Mouse (Mus musculus) midbrain, embryonic 16.5 days (tissue): ENCODE measurements at regions not wholly inside any gene's neighbourhood (a gene's known extent, or its start where the extent isn't known, plus 50 kb on each side); places are given as distances from the start of the nearest gene placed in this dataset.
A peak's percentile ranks its signal among the peaks of the same experiment; 100 is the strongest.

Source experiments
- ATAC-seq: fragments of 200-750 bp; cut with Nextera tagmentation; 2 replicates; pipeline ENCODE4 v1.8.0; 2017; ENCODE audit warnings: moderate TSS enrichment
- H3K27ac ChIP-seq: fragments of 300-500 bp; sonication (generic); 2 replicates; pipeline ENCODE4 v1.5.1; 2014; ENCODE audit warnings: mild to moderate bottlenecking, low read length, mixed read lengths
- H3K27me3 ChIP-seq: fragments of 300-500 bp; sonication (generic); 2 replicates; pipeline ENCODE4 v1.6.1; 2014; ENCODE audit warnings: low read depth, low read length, mixed read lengths; ENCODE audit not compliant: control insufficient read depth, insufficient read depth
- H3K36me3 ChIP-seq: fragments of 300-500 bp; sonication (generic); 2 replicates; pipeline ENCODE4 v1.6.1; 2014; ENCODE audit warnings: mild to moderate bottlenecking, low read length, moderate library complexity, mixed read lengths; ENCODE audit not compliant: control insufficient read depth, insufficient read depth
- H3K4me1 ChIP-seq: fragments of 300-500 bp; sonication (generic); 2 replicates; pipeline ENCODE4 v1.6.1; 2014; ENCODE audit warnings: mild to moderate bottlenecking, low read length, mixed read lengths; ENCODE audit not compliant: control insufficient read depth, insufficient read depth
- H3K4me2 ChIP-seq: fragments of 300-500 bp; sonication (generic); 2 replicates; pipeline ENCODE4 v1.6.1; 2014; ENCODE audit warnings: mild to moderate bottlenecking, low read length, mixed read lengths
- H3K4me3 ChIP-seq: fragments of 300-500 bp; sonication (generic); 2 replicates; pipeline ENCODE4 v1.5.1; 2014; ENCODE audit warnings: low read depth, mild to moderate bottlenecking, low read length, moderate library complexity, mixed read lengths
- H3K9ac ChIP-seq: fragments of 300-500 bp; sonication (generic); 2 replicates; pipeline ENCODE4 v1.6.1; 2014; ENCODE audit warnings: low read depth, low read length, mixed read lengths
- H3K9me3 ChIP-seq: fragments of 300-500 bp; sonication (generic); replicated peaks from 2 replicates; pipeline ENCODE4 v1.6.1; 2014; ENCODE audit warnings: mild to moderate bottlenecking, low read length, mixed read lengths; ENCODE audit not compliant: control insufficient read depth, poor library complexity, severe bottlenecking
- WGBS: fragments of 180-500 bp; shearing (Covaris S2); extraction: QIAGEN DNeasy Blood & Tissue Kit; methylation state at CpG from one replicate; pipeline ENCODE4 v1.1.7; 2014; 5-methylcytosine and 5-hydroxymethylcytosine counted together

DNA sequence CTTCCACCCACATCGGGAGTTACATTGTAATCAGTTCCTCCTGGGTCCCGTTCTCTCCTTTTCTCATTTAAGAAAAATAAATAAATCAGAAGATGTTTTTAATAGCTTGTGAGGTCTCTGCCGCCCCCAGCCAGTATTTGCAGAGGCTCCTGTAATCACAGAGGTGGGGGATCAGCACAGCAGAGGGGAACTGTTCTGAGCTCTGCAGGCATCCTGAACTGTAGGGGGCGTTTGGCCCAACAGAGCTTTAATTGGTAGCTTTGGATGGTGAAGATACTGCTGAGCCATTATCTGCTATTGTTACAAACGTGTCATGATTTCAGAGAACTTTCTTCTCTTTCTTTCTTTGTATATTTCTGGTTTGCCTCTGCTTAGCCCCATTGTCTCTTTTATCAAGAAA, 293.9 kb downstream of the Cdh26 start:
- Histone ChIP-seq H3K9me3 (no peaks in the 10 kb centered on the region), H3K27ac (no peak overlapping the region), H3K27me3 (no peaks in the 10 kb centered on the region; the same call in 1 of the 2 replicates), H3K9ac (no peak overlapping the region), H3K4me2 (no peak overlapping the region), H3K4me1 (peaks cover 17% of the 10 kb centered on the region), H3K36me3 (no peaks in the 10 kb centered on the region), H3K4me3 (no peak overlapping the region)
- ATAC-seq = no peak
- WGBS = 12% methylated on average over 4 of the region's 5 CpGs

DNA sequence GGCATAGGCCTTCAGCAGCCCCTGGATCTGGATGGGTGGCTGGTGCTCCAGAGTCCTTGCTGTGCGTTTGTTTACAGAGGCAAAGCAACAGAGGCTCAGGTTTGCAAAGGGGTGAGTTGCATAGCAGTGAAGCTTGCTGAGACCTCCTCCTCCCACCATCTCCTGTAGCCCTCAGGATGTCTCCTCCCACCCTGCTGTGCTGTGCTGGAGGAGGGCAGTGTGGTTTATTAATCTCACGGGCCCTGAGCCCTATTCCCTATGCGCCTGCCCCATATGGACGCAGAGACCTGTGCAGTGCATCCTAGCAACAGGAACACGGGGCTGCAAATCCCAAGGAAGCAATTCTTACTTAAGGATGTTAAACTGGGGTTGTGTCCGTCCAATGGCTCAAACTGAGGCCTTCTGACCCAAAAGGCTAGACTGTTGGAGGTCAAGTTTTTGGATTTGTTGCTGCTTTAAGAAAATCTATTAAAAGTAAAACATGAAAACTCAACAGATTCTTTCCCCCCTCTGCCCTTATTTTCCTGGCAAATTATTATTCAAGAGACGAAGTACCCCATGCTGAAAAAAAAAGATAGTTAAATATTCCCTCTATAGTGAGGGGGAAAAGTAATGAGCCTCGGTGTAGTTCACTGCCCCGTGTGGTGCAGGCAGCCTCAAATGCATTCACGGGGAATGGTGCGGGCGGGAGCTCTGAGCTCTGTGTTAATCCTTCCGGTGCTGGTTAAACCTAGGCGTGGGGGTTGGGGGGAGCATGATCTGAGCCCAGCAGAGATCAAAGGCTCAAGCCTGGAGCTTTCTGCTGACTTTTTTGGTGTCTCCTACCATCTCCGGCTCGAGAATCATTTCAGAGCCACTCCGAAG, 297.8 kb downstream of the Cdh26 start:
- no peaks in the 10 kb centered on the region for H3K36me3 ChIP-seq
- H3K9me3 ChIP-seq = no peaks in the 10 kb centered on the region
- H3K9ac ChIP-seq = peak overlapping the region; percentile 8
- peaks cover 17% of the 10 kb centered on the region for H3K4me1 ChIP-seq
- peak overlapping the region; percentile 33 for H3K4me2 ChIP-seq
- ATAC-seq = peak; percentile 92
- no peak overlapping the region for H3K4me3 ChIP-seq
- peak overlapping the region; percentile 53 for H3K27ac ChIP-seq
- no peaks in the 10 kb centered on the region; the same call in 1 of the 2 replicates for H3K27me3 ChIP-seq
- under 1% methylated on average over 17 of the region's 17 CpGs for WGBS

DNA sequence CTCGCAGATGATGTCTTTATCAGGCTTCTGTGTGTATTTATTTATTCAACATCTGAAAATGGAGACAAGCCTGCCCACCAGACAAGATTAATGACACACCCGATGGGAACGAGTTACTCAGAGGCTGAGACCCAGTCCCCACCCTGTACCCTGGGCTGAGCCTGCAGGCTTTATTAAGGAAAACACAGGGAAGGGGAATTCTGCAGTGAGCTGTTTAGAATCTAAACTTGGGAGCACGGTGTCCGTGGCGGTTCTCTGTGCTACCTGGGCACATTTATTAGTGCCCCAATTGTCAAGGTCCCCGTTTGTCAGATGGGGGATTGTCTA, 298.4 kb downstream of the Cdh26 start:
- H3K9me3 ChIP-seq = no peaks in the 10 kb centered on the region
- H3K4me3 ChIP-seq = no peak overlapping the region
- ATAC-seq = peak; percentile 72; the same call in 1 of the 2 replicates
- peak overlapping the region; percentile 8 for H3K9ac ChIP-seq
- WGBS = 4% methylated on average over 7 of the region's 7 CpGs
- no peaks in the 10 kb centered on the region; the same call in 1 of the 2 replicates for H3K27me3 ChIP-seq
- H3K36me3 ChIP-seq = no peaks in the 10 kb centered on the region
- peak overlapping the region; percentile 33 for H3K4me2 ChIP-seq
- H3K4me1 ChIP-seq = peaks cover 17% of the 10 kb centered on the region
- H3K27ac ChIP-seq = peak overlapping the region; percentile 53

DNA sequence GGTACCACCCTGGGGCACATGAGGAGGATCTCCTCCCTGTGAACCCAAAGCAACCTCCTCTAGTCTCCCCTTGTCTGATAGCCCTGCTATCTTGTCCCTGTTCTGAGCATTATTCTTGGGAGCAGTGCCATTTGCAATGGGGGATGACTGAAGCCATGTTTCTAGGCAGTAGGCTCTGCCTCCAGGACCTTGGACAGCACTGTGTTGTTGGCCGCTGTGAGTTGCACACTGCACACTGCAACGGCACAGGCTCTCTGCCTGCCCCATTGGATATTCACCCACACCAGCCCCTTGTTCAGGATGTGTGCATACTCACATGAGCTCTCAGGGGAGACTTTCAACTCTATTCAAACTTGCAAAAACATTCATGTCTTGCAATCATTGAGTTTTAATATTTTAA, 304.8 kb downstream of the Cdh26 start:
- WGBS = 13% methylated on average over 2 of the region's 2 CpGs

DNA sequence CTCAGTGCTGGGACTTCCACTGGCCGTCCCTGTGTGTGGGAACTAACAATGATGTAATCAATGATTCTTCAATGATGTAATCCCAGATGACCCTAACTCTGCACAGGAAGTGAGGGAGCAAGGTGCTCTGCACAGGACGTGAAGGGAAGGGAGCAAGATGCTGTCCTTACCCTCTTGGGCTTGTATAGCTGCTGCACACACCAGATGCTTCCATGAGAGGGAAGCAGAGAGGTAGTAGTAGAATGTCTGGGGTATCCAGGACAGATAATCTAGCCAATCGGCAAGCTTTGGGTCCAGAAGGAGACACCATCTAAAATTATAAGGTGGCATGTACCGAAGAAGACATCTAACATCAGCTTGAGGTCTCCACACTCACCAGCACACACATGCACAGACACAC, 314.3 kb downstream of the Cdh26 start:
- no peak for ATAC-seq
- Histone ChIP-seq H3K36me3 (no peaks in the 10 kb centered on the region), H3K4me1 (no peaks in the 10 kb centered on the region; the same call in 1 of the 2 replicates), H3K27ac (no peak overlapping the region), H3K27me3 (no peaks in the 10 kb centered on the region), H3K4me2 (no peak overlapping the region), H3K9me3 (no peaks in the 10 kb centered on the region), H3K4me3 (no peak overlapping the region), H3K9ac (no peak overlapping the region)
- 75% methylated on average over 4 of the region's 4 CpGs for WGBS

More for the DNA sequence above, 304.8 kb downstream of the Cdh26 start:
- no peaks in the 10 kb centered on the region for H3K27me3 ChIP-seq
- no peak overlapping the region for H3K27ac ChIP-seq
- no peak overlapping the region for H3K4me3 ChIP-seq
- no peak overlapping the region for H3K4me2 ChIP-seq
- no peaks in the 10 kb centered on the region for H3K9me3 ChIP-seq
- ATAC-seq = no peak
- H3K36me3 ChIP-seq = no peaks in the 10 kb centered on the region
- H3K9ac ChIP-seq = no peak overlapping the region
- no peaks in the 10 kb centered on the region for H3K4me1 ChIP-seq

DNA sequence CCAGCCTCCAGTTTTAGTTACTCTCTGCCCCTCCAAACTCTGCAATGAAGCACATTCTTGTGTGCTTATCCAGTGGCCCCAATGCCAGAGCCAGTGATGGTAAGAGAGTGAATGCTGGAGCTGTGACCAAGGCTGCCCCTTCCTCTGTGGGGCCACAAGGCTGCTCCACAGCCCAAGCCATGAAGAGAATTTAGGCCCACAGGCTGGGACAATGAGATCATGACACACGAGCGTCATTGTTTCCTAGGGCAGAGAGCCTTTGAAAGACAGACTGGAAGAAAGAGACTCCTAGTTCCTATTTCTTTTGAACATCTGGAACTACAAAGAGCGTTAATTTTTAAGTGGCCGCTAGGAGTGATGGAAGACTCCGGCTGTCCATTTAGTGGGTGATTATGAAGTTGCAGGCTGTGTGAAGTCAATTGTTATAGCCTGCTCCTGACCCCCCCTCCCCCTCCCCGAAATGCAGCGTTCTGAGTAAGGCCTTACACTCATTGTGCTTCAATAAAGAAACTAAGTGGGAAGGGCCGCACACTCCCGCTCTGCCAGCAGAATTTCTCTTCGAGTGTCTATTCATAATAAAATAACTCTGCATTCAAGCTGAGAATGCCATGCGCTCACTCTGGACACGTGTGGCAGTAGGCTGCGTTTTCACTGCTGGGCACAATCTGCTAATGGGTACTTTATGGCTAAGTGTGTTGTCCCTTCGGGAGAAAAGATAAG, 315.1 kb downstream of the Cdh26 start:
- no peak overlapping the region for H3K9ac ChIP-seq
- no peak for ATAC-seq
- H3K27ac ChIP-seq = no peak overlapping the region
- no peak overlapping the region for H3K4me3 ChIP-seq
- WGBS = 23% methylated on average over 14 of the region's 14 CpGs
- no peaks in the 10 kb centered on the region; the same call in 1 of the 2 replicates for H3K4me1 ChIP-seq
- no peaks in the 10 kb centered on the region for H3K27me3 ChIP-seq
- no peak overlapping the region for H3K4me2 ChIP-seq
- H3K9me3 ChIP-seq = no peaks in the 10 kb centered on the region
- no peaks in the 10 kb centered on the region for H3K36me3 ChIP-seq

DNA sequence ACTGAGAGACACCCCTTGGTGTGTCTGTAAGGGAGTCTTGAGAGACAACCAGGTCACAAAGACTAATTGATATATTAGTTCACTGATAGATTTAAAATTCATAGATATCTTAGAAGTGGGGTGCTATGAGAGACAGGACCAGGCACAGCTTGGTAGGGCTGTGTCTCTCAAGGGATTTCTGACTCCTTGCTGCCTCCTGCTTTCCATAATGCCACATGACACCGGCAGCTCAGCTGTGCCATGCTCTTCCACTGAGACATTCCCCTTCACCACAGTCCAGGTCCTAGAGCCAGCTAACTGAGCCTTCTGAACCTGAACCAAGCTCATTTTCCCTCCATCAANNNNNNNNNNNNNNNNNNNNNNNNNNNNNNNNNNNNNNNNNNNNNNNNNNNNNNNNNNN, 320.9 kb downstream of the Cdh26 start:
- Histone ChIP-seq H3K36me3 (no peaks in the 10 kb centered on the region), H3K4me3 (no peak overlapping the region), H3K27me3 (no peaks in the 10 kb centered on the region), H3K4me2 (no peak overlapping the region), H3K9ac (no peak overlapping the region), H3K27ac (no peak overlapping the region), H3K9me3 (no peaks in the 10 kb centered on the region), H3K4me1 (no peaks in the 10 kb centered on the region)
- ATAC-seq = no peak
- 80% methylated on average over 1 of the region's 1 CpGs for WGBS

DNA sequence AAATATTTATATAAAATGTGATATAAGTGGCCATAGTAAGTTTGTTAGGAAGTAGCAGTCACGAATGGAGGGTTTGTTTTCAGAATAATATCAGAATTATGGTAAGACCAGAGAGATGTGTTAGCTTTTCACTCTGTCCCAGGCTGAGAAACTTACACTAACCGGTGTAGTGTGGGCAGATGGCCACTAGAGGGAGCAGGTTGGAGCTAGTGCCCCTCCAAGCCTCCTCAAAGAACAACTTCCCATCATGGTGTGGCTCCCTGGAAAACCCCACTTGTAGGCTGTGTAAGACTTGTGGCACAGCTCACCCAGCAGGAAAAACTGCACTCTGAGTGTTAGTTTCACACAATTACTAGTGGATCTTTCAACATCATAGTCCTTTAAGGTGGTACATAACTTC, 328.0 kb downstream of the Cdh26 start:
- Histone ChIP-seq H3K9ac (no peak overlapping the region), H3K4me3 (no peak overlapping the region), H3K9me3 (no peaks in the 10 kb centered on the region), H3K4me1 (no peaks in the 10 kb centered on the region), H3K4me2 (no peak overlapping the region), H3K27ac (no peak overlapping the region), H3K36me3 (no peaks in the 10 kb centered on the region), H3K27me3 (no peaks in the 10 kb centered on the region)
- 1% methylated on average over 2 of the region's 2 CpGs for WGBS
- no peak for ATAC-seq

DNA sequence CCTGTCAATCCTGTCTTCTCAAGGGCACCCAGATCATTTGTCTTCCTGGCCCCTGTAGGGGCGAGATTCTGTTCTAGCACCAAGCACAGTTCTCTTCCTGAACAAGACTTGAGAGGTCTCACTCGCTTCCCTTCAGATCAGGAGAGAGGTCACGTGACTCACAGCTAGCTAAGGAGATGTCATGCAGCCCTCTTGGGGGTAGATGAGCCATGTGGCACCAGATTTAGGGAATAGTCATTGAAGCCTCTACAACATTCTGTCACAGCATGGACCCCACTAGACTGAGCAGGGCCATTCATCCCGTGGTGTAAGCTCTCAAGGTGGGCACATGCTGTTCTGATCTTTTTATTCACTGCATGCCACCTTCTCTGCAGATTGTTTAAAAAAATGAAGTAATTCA, 338.2 kb downstream of the Cdh26 start:
- Histone ChIP-seq H3K9me3 (no peaks in the 10 kb centered on the region), H3K9ac (no peak overlapping the region), H3K4me2 (no peak overlapping the region), H3K4me1 (no peaks in the 10 kb centered on the region), H3K4me3 (no peak overlapping the region), H3K27ac (no peak overlapping the region), H3K36me3 (no peaks in the 10 kb centered on the region), H3K27me3 (no peaks in the 10 kb centered on the region)
- ATAC-seq = no peak
- 69% methylated on average over 4 of the region's 4 CpGs for WGBS
